Mouse (Mus musculus): ENCODE measurements around the gene Gm10190. TPM values are rescaled to one million over a fixed set of nuclear protein-coding genes. Genes with fewer than 3 reads are reported as not detected.
"Not testable (repeated sequence)": the region's sequence is repeated elsewhere in the genome, so short reads cannot be mapped to it uniquely, and the experiment has no call there.

Gene Gm10190
- 1.0 and 2.9 TPM in 2 replicates for polyA plus RNA-seq (2016; fragmentation: Nextera tagmentation; extraction: Ambion mirVana)

DNA sequence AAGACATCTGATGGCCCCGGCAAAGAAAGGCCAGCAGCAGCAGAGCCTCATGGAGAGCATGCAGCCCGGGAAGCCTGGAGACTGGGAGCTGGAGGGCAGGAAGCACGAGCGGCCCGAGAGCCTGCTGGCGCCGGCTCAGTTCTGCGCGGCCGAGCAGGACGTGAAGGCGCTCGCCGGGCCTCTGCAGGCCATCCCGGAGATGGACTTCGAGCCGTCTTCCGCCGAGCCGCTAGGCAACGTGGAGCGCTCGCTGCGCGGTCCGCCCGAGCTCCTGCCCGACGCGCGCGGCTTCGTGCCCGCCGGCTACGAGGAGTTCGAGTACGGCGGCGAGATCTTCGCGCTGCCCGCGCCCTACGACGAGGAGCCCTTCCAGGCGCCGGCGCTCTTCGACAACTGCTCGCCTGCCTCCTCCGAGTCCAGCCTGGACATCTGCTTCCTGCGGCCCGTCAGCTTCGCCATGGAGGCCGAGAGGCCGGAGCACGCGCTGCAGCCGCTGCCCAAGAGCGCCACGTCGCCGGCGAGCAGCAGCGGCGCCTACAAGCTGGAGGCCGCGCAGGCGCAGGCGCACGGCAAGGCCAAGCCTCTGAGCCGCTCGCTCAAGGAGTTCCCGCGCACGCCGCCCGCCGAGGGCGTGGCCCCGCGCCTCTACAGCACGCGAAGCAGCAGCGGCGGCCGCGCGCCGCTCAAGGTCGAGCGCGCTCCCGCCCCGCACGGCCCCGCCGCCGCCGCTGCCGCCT lies at the start of gene Gm10190:
TSS of gene Gm10190 (minus strand) at position 553 of the 737 bp plus-strand sequence.
- peaks cover 11% of the 10 kb centered on the region for H3K4me1 ChIP-seq (replicated peaks)
- peak within 1 kb of the TSS; percentile 81 for H3K9ac ChIP-seq (replicated peaks)
- ATAC-seq (ENCODE audit: insufficient number of reproducible peaks, insufficient read depth, low FRiP score, low TSS enrichment, low read depth) = peak; percentile 95
- H3K36me3 ChIP-seq = no peaks in the 10 kb centered on the region
- H3K4me2 ChIP-seq = peak within 1 kb of the TSS; percentile 70
- H3K27me3 ChIP-seq = peaks cover 6% of the 10 kb centered on the region; the same call in 1 of the 2 replicates
- H3K27ac ChIP-seq = peak within 1 kb of the TSS; percentile 45
- H3K9me3 ChIP-seq = no peaks in the 10 kb centered on the region
- H3K4me3 ChIP-seq (replicated peaks) = peak within 1 kb of the TSS; percentile 49
- WGBS = 4% methylated on average over 102 of the region's 102 CpGs

GRCm38 (mm10) chr17:80420998-80421397 lies 47.7 kb upstream of the Gm10190 start:
- Histone ChIP-seq H3K36me3 (peaks cover 51% of the 10 kb centered on the region), H3K9ac (replicated peaks) (no peak overlapping the region), H3K27me3 (no peaks in the 10 kb centered on the region), H3K4me1 (replicated peaks) (no peaks in the 10 kb centered on the region), H3K4me3 (replicated peaks) (no peak overlapping the region), H3K9me3 (no peaks in the 10 kb centered on the region), H3K27ac (no peak overlapping the region), H3K4me2 (no peak overlapping the region)
- no peak for ATAC-seq (ENCODE audit: insufficient number of reproducible peaks, insufficient read depth, low FRiP score, low TSS enrichment, low read depth)
- WGBS = 96% methylated on average over 1 of the region's 1 CpGs

DNA sequence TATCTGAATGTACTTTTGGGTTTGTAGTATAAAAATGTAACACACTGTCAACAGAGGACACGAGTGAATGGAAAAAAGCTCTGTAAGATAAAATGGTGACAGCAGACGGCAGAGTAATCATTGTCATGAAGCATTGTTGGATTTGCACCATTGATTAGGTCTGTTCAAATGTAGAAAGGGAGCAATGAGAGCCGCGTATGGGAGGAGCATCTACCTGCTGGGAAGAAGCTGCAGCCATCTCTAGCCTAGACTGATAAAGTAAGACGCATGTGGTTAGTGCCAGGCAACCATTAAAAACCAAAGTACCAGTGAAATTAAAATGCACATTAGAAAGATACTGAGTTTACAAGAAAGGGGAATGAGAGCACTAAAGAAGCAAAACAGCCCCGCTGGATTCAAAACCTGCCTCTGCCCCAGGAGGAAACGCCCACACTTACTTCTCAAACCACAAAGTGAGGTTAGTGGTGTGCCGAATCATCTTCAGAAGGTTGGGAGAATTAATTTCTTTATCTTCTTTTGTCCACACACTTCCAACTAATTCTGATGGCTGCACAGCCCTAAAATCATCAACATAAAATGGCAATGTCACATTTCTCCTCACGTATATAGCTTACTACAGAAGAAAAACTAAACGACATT lies 45.4 kb upstream of the Gm10190 start:
- 88% methylated on average over 10 of the region's 10 CpGs for WGBS
- Histone ChIP-seq H3K4me1 (replicated peaks) (no peaks in the 10 kb centered on the region), H3K4me2 (no peak overlapping the region), H3K9ac (replicated peaks) (no peak overlapping the region), H3K9me3 (no peaks in the 10 kb centered on the region), H3K27ac (no peak overlapping the region), H3K4me3 (replicated peaks) (no peak overlapping the region), H3K27me3 (no peaks in the 10 kb centered on the region), H3K36me3 (peaks cover 70% of the 10 kb centered on the region)
- ATAC-seq (ENCODE audit: insufficient number of reproducible peaks, insufficient read depth, low FRiP score, low TSS enrichment, low read depth) = no peak

DNA sequence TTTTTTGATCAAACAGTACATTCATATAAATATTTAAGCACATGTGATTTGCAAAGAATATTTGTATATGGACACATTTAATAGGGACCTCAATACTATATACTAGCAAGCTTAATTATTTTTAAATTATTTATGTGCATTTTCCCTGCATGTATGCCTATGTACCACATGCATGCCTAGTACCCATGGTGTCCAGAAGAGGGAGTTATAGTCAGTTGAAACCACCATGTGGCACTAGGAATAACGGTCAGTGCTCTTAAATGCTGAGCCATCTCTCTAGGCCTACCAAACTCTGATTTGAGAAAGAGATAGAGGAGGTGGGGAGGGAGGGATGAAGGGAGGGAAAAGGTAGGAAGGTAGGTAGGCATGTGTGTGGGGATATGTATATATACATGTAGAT lies 37.8 kb upstream of the Gm10190 start:
- Histone ChIP-seq H3K4me3 (replicated peaks) (no peak overlapping the region), H3K4me1 (replicated peaks) (no peaks in the 10 kb centered on the region), H3K9ac (replicated peaks) (no peak overlapping the region), H3K9me3 (no peaks in the 10 kb centered on the region), H3K4me2 (no peak overlapping the region), H3K27me3 (no peaks in the 10 kb centered on the region), H3K27ac (no peak overlapping the region), H3K36me3 (peaks cover 84% of the 10 kb centered on the region)
- ATAC-seq (ENCODE audit: insufficient number of reproducible peaks, insufficient read depth, low FRiP score, low TSS enrichment, low read depth) = no peak
- 75% methylated on average over 1 of the region's 1 CpGs for WGBS

GRCm38 (mm10) chr17:80398243-80398642 lies 24.9 kb upstream of the Gm10190 start:
- H3K9ac ChIP-seq (replicated peaks) = no peak overlapping the region
- H3K4me3 ChIP-seq (replicated peaks) = no peak overlapping the region
- no peaks in the 10 kb centered on the region for H3K27me3 ChIP-seq
- no peak for ATAC-seq (ENCODE audit: insufficient number of reproducible peaks, insufficient read depth, low FRiP score, low TSS enrichment, low read depth)
- no peaks in the 10 kb centered on the region for H3K9me3 ChIP-seq
- H3K36me3 ChIP-seq = peaks cover 52% of the 10 kb centered on the region
- 90% methylated on average over 7 of the region's 7 CpGs for WGBS
- no peak overlapping the region for H3K27ac ChIP-seq
- no peaks in the 10 kb centered on the region for H3K4me1 ChIP-seq (replicated peaks)
- H3K4me2 ChIP-seq = no peak overlapping the region

GRCm38 (mm10) chr17:80391423-80392403 lies 18.4 kb upstream of the Gm10190 start:
- Histone ChIP-seq H3K4me3 (replicated peaks) (peak overlapping the region; percentile 43), H3K9me3 (no peaks in the 10 kb centered on the region), H3K4me1 (replicated peaks) (no peaks in the 10 kb centered on the region; the same call in 1 of the 2 replicates), H3K4me2 (peak overlapping the region; percentile 63), H3K36me3 (0 out of 2 replicates have a peak, but pooled peaks cover 4% of the 10 kb centered on the region), H3K27ac (no peak overlapping the region), H3K27me3 (no peaks in the 10 kb centered on the region; the same call in 1 of the 2 replicates), H3K9ac (replicated peaks) (0 out of 2 replicates have a peak overlapping the region, but pooled peaks have one; percentile 45)
- 14% methylated on average over 17 of the region's 17 CpGs for whole genome bisulfite sequencing
- ATAC-seq (ENCODE audit: insufficient number of reproducible peaks, insufficient read depth, low FRiP score, low TSS enrichment, low read depth) = peak; percentile 87

GRCm38 (mm10) chr17:80390024-80390423 lies 16.7 kb upstream of the Gm10190 start:
- Histone ChIP-seq H3K4me1 (replicated peaks) (no peaks in the 10 kb centered on the region; the same call in 1 of the 2 replicates), H3K4me3 (replicated peaks) (no peak overlapping the region), H3K9ac (replicated peaks) (no peak overlapping the region), H3K4me2 (no peak overlapping the region), H3K9me3 (no peaks in the 10 kb centered on the region), H3K27ac (no peak overlapping the region), H3K27me3 (no peaks in the 10 kb centered on the region; the same call in 1 of the 2 replicates), H3K36me3 (no peaks in the 10 kb centered on the region)
- ATAC-seq (ENCODE audit: insufficient number of reproducible peaks, insufficient read depth, low FRiP score, low TSS enrichment, low read depth) = no peak
- 68% methylated on average over 10 of the region's 10 CpGs for WGBS

- H3K4me3 ChIP-seq (replicated peaks) = no peak overlapping the region
- H3K27ac ChIP-seq = no peak overlapping the region
- 66% methylated on average over 1 of the region's 1 CpGs for WGBS
- ATAC-seq (ENCODE audit: insufficient number of reproducible peaks, insufficient read depth, low FRiP score, low TSS enrichment, low read depth) = no peak
- H3K36me3 ChIP-seq = no peaks in the 10 kb centered on the region
- H3K4me2 ChIP-seq = no peak overlapping the region
- no peaks in the 10 kb centered on the region for H3K9me3 ChIP-seq
- no peak overlapping the region for H3K9ac ChIP-seq (replicated peaks)
- H3K27me3 ChIP-seq = no peaks in the 10 kb centered on the region; the same call in 1 of the 2 replicates
- no peaks in the 10 kb centered on the region for H3K4me1 ChIP-seq (replicated peaks)
These were observed 12.3 kb upstream of the Gm10190 start for GRCm38 (mm10) chr17:80385671-80386070.

GRCm38 (mm10) chr17:80378386-80378785 lies 5.0 kb upstream of the Gm10190 start:
- not testable (repeated sequence) for H3K27me3 ChIP-seq; H3K4me1 ChIP-seq (replicated peaks); H3K4me2 ChIP-seq; H3K36me3 ChIP-seq; H3K9ac ChIP-seq (replicated peaks); H3K9me3 ChIP-seq; H3K4me3 ChIP-seq (replicated peaks); H3K27ac ChIP-seq; ATAC-seq (ENCODE audit: insufficient number of reproducible peaks, insufficient read depth, low FRiP score, low TSS enrichment, low read depth)

GRCm38 (mm10) chr17:80373726-80374096 lies 370 bp upstream of the Gm10190 start:
- peak overlapping the region; percentile 49 for H3K4me3 ChIP-seq (replicated peaks)
- H3K9ac ChIP-seq (replicated peaks) = peak overlapping the region; percentile 81
- H3K4me1 ChIP-seq (replicated peaks) = peaks cover 11% of the 10 kb centered on the region
- H3K27me3 ChIP-seq = peaks cover 6% of the 10 kb centered on the region; the same call in 1 of the 2 replicates
- H3K9me3 ChIP-seq = no peaks in the 10 kb centered on the region
- 19% methylated on average over 29 of the region's 29 CpGs for WGBS
- H3K4me2 ChIP-seq = peak overlapping the region; percentile 70
- no peaks in the 10 kb centered on the region for H3K36me3 ChIP-seq
- ATAC-seq (ENCODE audit: insufficient number of reproducible peaks, insufficient read depth, low FRiP score, low TSS enrichment, low read depth) = peak; percentile 67
- H3K27ac ChIP-seq = no peak overlapping the region; the same call in 1 of the 2 replicates

DNA sequence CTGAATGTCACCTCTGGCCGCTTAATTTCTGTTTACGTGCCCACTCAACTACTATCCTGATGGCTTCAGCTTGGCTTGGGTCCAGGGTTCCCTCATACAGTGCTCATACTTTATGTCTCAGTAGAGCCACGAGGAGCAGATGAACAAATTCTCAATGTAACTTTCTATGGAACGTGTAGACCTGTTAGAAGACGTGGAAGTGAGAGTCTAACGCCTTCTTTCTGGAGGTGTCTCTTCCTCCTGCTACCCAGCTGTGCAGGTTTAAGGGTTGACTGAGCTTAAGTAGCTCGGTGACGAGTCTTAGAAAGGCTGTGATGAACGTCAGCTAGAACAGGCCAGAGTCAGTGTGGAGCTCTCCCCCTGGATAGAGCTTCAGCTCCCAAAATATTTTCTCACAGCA lies 4.7 kb downstream of the Gm10190 start:
- no peaks in the 10 kb centered on the region for H3K27me3 ChIP-seq
- no peaks in the 10 kb centered on the region for H3K36me3 ChIP-seq
- no peaks in the 10 kb centered on the region for H3K9me3 ChIP-seq
- H3K4me3 ChIP-seq (replicated peaks) = no peak overlapping the region
- ATAC-seq (ENCODE audit: insufficient number of reproducible peaks, insufficient read depth, low FRiP score, low TSS enrichment, low read depth) = no peak
- peaks cover 8% of the 10 kb centered on the region for H3K4me1 ChIP-seq (replicated peaks)
- WGBS = 83% methylated on average over 9 of the region's 9 CpGs
- H3K9ac ChIP-seq (replicated peaks) = no peak overlapping the region
- no peak overlapping the region for H3K4me2 ChIP-seq
- H3K27ac ChIP-seq = no peak overlapping the region
